Mouse (Mus musculus) kidney, adult 2 months (tissue): Measurements from ENCODE around the gene Fbxo10. TPM values are rescaled to one million over a fixed set of nuclear protein-coding genes. Genes with fewer than 3 reads are reported as not detected.
A peak's percentile ranks its signal among the peaks of the same experiment; 100 is the strongest.
"Not testable (repeated sequence)": the region's sequence is repeated elsewhere in the genome, so short reads cannot be mapped to it uniquely, and the experiment has no call there.

Experiments used
- DNase-seq: peaks from one replicate; pipeline ENCODE4 v3.0.0; 2021
- H3K27ac ChIP-seq: fragments of 200-500 bp; 2 replicates; pipeline ENCODE4 v1.5.1; 2012; ENCODE audit warnings: low read depth, low read length, control low read depth, inconsistent platforms; ENCODE audit not compliant: insufficient read depth
- H3K27me3 ChIP-seq: fragments of 200-500 bp; replicated peaks from 2 replicates; pipeline ENCODE4 v1.6.1; 2012; ENCODE audit warnings: mild to moderate bottlenecking, moderate library complexity, low read length, inconsistent platforms; ENCODE audit not compliant: control insufficient read depth, insufficient read depth
- H3K36me3 ChIP-seq: fragments of 200-500 bp; 2 replicates; pipeline ENCODE4 v1.6.1; 2012; ENCODE audit warnings: mild to moderate bottlenecking, moderate library complexity, low read length, inconsistent platforms; ENCODE audit not compliant: control insufficient read depth, insufficient read depth
- H3K4me1 ChIP-seq: fragments of 200-500 bp; 2 replicates; pipeline ENCODE4 v1.6.1; 2011; ENCODE audit warnings: low read length; ENCODE audit not compliant: control insufficient read depth, insufficient read depth
- H3K4me3 ChIP-seq: fragments of 200-500 bp; 2 replicates; pipeline ENCODE4 v1.5.1; 2011; ENCODE audit warnings: mild to moderate bottlenecking, low read depth, low read length, control low read depth; ENCODE audit not compliant: insufficient read depth
- CTCF ChIP-seq: fragments of 200-500 bp; conservative IDR thresholded peaks from 2 replicates; pipeline ENCODE4 v1.5.1; 2011; ENCODE audit warnings: low read depth, mild to moderate bottlenecking, control low read depth, low read length, moderate library complexity, mixed read lengths; ENCODE audit not compliant: insufficient read depth, insufficient read length
- POLR2A ChIP-seq: fragments of 200-500 bp; IDR thresholded peaks from one replicate; pipeline ENCODE4 v1.6.1; 2011; ENCODE audit warnings: low read depth, low read length, control low read depth
- WGBS: fragments of 180-500 bp; shearing (Covaris S2); methylation state at CpG from one replicate; pipeline ENCODE4 v1.1.7; 2018; 5-methylcytosine and 5-hydroxymethylcytosine counted together
- polyA plus RNA-seq: library from polyadenylated mRNA; depleted of rRNA; stranded (reverse); fragments of >200 nt; gene quantifications from 2 replicates; pipeline ENCODE4 v1.2.3, GENCODE M21; 2012

Fbxo10 gene
- polyA plus RNA-seq, 1 experiment, result 18.6 TPM

DNA sequence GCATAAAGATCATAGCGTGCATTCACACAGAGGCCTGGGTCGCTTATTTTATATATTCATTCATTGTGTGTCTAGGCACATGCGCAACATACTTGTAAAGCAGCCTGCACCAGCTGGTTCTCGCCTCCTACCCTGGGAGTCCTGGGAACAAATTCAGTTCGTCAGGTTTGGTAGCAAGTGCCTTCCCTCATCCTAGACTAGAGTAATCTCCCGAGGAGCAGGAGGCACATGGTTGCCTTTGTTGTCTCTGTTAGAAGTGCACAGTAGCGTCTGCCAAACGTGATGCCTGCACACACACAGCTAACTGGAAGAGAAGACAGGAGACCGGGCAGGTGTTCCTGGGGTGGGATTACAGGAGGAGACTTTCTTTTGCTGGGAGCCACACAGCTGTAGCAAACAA lies 36.4 kb downstream of the Fbxo10 start:
- Histone ChIP-seq H3K36me3 (no peaks in the 10 kb centered on the region), H3K4me1 (no peaks in the 10 kb centered on the region), H3K27me3 (no peaks in the 10 kb centered on the region), H3K27ac (no peak overlapping the region), H3K4me3 (no peak overlapping the region)
- DNase-seq, result no peak
- 80% methylated on average over 9 of the region's 9 CpGs for WGBS
- TF ChIP-seq CTCF, result no peak
- no peak for TF ChIP-seq POLR2A

DNA sequence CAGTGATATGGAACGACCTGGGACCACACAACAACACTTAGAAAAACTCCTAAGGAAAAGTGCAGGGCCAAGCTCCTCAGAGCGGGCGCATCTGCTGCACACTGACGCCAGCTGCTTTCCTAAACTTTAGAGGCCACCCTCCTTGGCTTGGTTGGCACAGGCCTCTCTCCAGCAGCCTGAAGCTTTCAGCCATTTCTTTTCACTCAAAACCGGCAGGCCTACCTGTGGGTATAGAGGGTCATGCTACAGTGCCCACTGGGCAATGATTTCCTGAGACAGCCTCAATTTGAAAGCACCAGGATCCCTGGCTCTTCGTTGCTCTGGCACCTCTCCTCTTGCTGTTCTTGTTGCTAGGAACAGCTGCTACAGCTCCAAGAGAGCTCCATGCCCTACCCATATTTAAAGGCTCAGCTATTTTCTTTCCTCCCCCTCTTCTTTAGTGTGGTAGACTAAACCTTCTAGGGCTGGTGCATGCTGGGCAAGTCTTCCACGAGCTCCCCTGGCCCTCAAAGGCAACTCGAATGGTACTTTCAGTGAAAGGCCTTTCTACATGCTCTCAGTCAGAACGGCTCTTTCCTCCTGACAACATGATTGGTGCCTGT lies 37.0 kb downstream of the Fbxo10 start:
- no peak overlapping the region for H3K27ac ChIP-seq

DNA sequence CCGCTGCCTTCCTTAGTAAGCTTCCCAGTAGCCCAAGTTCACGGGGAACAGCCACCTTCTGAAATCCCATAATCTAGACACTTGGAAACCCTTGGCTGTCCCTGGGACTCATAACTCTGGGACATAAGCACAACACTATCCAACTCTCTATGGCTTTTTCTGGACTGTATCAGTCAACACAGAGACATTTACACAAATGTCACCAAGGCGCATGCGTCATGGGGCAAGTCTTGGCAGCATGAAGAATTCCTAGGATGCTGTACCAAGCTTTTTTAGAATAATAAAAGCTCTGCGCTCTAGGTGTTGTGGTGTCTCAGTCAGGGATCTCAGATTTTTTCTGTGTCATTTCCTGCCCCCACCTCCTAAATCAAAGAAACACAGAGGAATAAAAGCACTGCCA lies 37.7 kb downstream of the Fbxo10 start:
- no peak for TF ChIP-seq POLR2A
- no peak for TF ChIP-seq CTCF
- Histone ChIP-seq H3K27ac (no peak overlapping the region), H3K4me3 (no peak overlapping the region), H3K4me1 (no peaks in the 10 kb centered on the region), H3K27me3 (no peaks in the 10 kb centered on the region), H3K36me3 (no peaks in the 10 kb centered on the region)
- 94% methylated on average over 5 of the region's 5 CpGs for WGBS
- DNase-seq, result no peak

More for the DNA sequence above, 37.0 kb downstream of the Fbxo10 start:
- Histone ChIP-seq H3K36me3 (no peaks in the 10 kb centered on the region), H3K4me1 (no peaks in the 10 kb centered on the region), H3K27me3 (no peaks in the 10 kb centered on the region), H3K4me3 (no peak overlapping the region)
- no peak for DNase-seq
- WGBS, result 66% methylated on average over 9 of the region's 9 CpGs
- TF ChIP-seq CTCF (no peak), POLR2A (no peak)

DNA sequence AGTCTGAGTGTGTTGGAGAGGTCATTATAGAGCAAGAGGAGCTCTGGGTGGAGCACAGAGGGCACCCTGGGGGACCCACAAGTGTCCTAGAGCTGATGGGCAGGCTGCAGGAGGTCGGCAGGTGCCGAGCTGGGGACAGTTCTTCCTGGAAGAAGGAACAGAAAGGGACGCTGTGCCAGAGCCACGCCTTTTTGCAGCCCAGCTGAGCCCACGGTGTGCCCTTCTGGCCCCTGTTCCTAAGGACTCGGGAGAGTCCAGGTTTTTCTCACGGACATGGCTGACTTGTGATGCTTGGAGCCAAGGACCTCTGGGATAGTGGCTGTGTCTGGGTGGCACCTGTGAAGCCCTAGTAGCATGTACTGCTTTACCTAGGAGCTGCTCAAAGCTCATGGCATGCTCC lies 43.6 kb downstream of the Fbxo10 start:
- H3K4me3 ChIP-seq, result no peak overlapping the region
- peak; percentile 87 for DNase-seq
- WGBS, result 57% methylated on average over 7 of the region's 7 CpGs
- H3K4me1 ChIP-seq, result peaks cover 14% of the 10 kb centered on the region; the same call in 1 of the 2 replicates
- TF ChIP-seq POLR2A (no peak), CTCF (no peak)
- no peak overlapping the region for H3K27ac ChIP-seq
- no peaks in the 10 kb centered on the region for H3K27me3 ChIP-seq
- no peaks in the 10 kb centered on the region for H3K36me3 ChIP-seq

DNA sequence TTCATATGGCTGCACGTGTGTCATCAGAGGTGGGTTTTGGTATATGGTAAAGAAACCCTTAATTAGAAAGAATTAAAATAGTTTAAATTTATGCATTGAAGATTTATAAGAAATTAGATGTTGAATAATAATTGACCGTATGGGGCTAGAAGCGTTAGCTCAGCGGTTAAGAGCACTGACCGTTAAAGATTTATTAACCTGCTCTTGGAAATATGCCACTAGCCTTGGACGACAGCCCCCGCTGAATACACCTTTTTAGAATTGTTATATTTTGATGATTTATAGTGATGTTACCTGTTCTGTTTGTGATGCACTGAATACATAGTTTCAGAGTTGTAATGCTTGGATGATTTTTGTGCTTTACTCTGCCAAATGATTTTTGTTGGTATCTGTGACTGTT lies 44.9 kb downstream of the Fbxo10 start:
- not testable (repeated sequence) for H3K27me3 ChIP-seq, H3K4me3 ChIP-seq, H3K27ac ChIP-seq, H3K36me3 ChIP-seq
- peak; percentile 73 for DNase-seq
- WGBS, result 49% methylated on average over 7 of the region's 7 CpGs
- peaks cover 21% of the 10 kb centered on the region for H3K4me1 ChIP-seq

DNA sequence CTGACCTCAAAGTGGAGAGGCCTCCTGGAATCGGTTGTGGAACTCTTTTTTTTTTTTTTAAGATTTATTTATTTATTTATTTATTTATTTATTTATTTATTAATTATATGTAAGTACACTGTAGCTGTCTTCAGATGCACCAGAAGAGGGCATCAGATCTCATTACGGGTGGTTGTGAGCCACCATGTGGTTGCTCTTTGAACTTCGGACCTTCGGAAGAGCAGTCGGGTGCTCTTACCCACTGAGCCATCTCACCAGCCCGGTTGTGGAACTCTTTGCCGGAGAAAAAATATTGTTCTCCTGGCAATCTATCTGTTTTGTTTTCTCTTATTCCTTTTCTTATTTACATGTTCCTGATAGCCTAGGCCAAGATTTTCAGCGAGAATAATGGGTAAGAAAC lies 45.5 kb downstream of the Fbxo10 start:
- H3K4me3 ChIP-seq, H3K27me3 ChIP-seq, H3K36me3 ChIP-seq: not testable (repeated sequence)
- peak; percentile 71 for DNase-seq
- WGBS, result 36% methylated on average over 8 of the region's 8 CpGs
- TF ChIP-seq CTCF, result 0 out of 2 replicates have a peak, but pooled peaks have one; percentile 7
- H3K4me1 ChIP-seq, result peaks cover 24% of the 10 kb centered on the region
- 0 out of 2 replicates have a peak overlapping the region, but pooled peaks have one; percentile 26 for H3K27ac ChIP-seq

DNA sequence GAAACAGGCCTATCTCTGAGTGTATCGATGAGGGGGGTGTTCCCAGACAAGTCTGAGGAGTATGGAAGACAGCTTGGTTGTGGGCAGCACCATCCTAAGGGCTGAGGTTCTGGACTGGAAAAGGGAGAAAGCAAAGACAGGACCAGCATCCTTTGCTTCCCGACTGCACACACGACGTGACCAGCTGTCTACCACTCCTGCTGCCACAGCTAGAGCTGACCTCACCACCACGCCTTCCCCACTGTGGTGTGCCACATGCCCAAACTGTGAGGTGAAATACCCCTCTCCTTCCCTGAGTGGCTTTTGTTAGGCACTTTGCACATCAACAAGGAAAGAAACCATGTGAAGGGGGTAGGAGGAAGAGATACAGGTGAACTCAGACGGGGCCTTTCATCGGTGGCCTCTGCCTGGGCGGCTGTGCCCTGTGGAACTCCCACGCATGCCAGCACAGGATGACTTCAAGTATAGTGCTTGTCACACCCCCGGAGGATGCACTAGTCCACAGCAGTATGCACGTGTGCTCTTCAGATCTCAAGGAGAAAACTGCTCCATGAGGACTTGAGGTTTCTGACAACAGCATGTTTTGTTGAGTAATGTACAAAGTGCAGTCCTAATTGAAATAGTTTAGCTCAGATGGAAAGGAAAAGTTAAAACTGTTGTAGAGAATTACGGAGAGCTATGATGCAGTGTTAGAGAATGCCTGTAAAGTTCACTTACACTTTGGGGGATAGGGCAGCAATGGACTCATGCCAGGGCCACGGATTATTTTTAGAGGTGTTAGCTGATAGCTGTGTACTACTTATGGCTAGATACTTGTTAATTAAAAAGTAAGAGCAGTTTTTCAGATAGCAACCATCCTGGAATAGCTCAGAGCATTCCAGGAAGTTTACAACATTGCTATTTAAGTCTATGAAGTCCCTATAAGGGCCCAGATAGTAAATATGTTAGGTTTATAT lies 46.7 kb downstream of the Fbxo10 start:
- peak; percentile 42 for DNase-seq
- no peaks in the 10 kb centered on the region for H3K36me3 ChIP-seq
- no peak overlapping the region for H3K4me3 ChIP-seq
- H3K27me3 ChIP-seq, result no peaks in the 10 kb centered on the region
- 65% methylated on average over 13 of the region's 13 CpGs for WGBS
- H3K4me1 ChIP-seq, result peaks cover 24% of the 10 kb centered on the region
- TF ChIP-seq CTCF (no peak), POLR2A (no peak)
- H3K27ac ChIP-seq, result 0 out of 2 replicates have a peak overlapping the region, but pooled peaks have one; percentile 36

DNA sequence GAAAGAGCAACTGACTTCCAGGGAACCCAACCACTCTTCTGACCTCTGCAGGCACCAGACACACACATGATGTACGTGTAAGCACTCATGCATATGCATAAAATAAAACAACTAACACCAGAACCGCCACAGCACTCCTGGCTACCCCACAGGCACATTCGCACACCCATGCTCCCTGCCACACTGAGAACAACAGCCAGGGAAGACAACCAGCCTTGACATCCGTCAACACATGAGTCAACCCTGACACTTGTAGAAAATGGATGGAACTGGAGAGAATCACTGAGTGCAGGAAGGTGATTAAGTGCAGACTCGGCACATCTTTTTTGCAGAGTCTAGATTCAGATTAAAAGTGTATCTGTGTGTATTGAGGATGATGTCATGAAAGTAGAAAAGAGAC lies 47.8 kb downstream of the Fbxo10 start:
- TF ChIP-seq POLR2A (no peak), CTCF (no peak)
- Histone ChIP-seq H3K4me3 (no peak overlapping the region), H3K4me1 (peaks cover 24% of the 10 kb centered on the region), H3K27me3 (no peaks in the 10 kb centered on the region), H3K36me3 (no peaks in the 10 kb centered on the region), H3K27ac (no peak overlapping the region)
- DNase-seq, result no peak
- WGBS, result 85% methylated on average over 5 of the region's 5 CpGs
